Mouse (Mus musculus) left cerebral cortex, adult 9 months (tissue): ENCODE data around the gene Zfp493.
"Not testable (repeated sequence)": the region's sequence is repeated elsewhere in the genome, so short reads cannot be mapped to it uniquely, and the experiment has no call there.

Source experiments
- DNase-seq, 2 experiments: peaks; one replicate each; pipeline ENCODE4 v3.0.0; 2022; ENCODE audit warnings: low spot score in 2 of 2

The Zfp493 gene

DNA sequence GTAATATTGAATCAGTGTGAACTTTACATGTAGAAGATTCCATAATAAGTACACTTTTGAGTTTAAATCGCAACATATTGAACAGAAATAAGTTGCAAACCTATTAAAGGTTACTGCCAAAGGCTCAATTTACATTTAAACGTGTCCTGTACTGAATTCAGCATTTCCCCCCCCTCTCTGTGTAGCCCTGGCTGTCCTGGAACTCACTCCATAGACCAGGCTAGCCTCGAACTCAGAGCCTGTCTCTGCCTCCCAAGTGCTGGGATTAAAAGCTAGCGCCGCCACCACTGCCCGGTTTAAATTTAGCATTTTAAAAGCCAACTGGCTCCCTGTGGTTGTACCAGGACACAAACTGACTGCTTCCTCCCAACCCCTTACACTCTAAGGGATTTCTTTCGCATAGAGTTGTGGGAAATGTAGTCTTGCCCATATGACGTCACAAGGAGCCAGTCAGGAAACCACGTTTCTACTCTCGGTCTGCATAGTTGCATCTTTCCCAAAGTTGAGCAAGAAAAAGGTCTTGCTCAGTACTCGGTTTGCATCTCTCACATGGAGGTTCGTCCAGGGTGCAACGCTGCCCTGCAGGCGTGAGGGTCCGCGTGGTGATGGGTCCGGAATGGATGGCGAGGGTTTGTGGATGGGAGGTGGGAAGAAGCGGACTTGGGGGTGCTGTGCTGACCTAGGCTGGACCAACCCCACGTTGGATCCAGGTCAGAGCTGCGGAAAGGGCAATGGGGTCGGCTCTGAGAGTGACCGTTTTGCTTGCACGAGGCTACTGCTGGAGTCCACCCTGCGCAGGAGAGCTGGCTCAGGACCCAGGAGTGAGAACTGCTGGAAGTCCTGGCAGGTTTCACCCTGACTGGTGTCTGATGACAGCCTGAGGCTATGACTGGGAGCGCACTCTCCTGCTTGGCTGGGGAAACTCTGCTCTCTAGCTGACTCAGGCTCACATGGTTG lies at the start of gene Zfp493:
Gene Zfp493 (plus strand): TSS at position 429 of the 957 bp plus-strand sequence.
- DNase-seq, result peak; percentile 46 to 73

DNA sequence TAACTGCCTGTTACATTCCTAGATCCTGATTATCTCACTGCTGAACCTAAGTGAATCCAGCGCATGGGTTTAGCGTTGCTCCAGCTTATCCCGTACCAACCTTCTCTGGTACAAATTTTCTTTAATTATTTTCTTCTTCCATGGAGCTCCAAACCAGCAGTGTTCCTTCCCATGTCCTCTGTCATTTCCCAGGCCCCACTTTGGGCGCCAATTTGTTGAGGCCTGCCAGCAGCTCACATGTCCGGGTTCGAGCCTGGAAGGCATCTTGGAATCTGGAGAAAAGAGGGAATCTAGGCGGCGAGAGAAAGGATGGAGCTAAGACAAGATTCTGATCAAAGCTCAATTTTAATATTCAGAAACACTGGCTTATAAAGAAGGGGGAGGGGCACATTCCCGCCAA lies 45.1 kb upstream of the Zfp493 start:
- not testable (repeated sequence) for DNase-seq

DNA sequence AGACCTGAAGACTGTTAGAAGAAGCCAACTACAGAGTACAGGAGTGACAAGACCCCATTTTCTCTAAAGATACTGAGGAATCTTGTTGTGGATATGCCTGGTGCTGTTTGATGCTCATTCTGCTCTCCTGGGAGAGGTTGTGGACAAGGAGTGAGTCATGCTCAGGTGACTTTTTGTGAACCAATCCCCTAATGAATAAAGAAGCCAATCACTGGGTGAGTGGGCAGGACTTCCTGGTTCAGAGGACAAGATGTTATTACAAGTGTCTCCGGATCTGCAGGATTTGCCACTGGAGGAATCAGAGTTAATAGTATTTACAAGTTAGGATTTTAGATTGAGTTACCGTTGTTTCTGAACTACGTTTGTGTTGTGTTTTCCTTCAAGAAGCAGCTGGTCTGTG lies 36.6 kb upstream of the Zfp493 start:
- no peak for DNase-seq

DNA sequence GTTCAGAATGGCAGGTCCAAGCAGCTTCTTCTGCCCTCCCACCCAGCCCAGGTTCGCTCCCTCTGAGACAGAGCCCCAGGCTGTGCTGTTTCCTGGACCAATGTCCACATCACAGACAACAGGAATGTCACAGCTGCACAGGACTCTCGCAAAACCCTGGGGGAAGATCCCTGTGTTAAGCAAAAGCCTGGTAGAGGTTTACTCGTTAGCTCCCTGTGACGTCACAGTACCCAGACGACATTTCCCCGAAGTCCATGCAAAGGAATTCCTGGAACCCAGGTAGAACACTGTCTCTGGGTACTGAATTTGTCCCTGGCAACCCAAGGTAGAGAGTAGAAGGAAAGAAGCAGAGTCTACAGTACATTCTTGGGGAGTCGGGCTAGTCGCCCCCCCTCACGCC lies 35.6 kb upstream of the Zfp493 start:
- no peak for DNase-seq

DNA sequence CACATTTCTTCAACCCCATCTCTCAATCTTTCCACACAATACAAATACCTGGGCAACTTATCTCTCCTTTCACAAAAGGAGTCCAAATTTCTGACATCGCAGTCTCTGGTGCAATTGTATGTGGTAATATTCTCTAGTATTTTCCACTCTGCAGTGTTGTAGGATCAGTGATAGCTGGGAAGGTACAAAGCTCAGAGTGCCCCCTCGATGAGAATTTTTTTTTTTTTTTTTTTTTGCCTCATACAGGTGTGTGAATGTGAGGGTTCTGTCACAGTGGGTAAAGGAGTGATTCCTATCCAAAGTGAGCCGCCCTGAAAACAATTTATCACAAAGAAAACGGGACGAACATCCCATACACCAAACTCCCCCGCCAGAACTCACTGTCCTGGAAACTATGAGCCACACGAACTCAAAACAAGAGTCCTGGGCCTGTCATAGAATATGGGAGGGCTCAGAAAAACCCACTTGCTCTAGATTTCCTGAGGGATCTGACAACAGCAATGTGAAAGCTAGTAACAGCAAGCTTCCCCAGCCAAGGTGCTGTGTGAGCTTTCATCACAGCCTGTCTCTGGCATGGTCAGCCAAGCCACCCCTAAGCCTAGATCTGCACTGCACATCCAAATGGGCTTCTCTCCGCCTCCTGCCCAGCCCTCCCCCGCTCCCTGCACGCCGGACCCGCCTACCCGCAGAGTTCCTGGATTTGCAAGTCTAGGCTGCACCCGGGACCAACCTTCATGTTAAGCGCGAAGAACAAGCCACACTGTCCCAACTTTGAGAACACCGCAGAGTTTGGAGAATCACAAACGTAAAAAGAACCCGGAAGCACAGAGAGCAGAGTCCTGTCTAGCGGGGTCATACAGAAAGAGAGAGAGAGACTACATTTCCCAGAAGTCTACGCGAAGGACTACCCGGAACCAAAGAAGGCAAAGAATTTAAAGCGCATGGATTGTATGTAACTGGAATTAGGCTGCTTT lies 24.9 kb upstream of the Zfp493 start, which contains the start of gene Zfp85:
Gene Zfp85 (minus strand): TSS at position 896 of the 974 bp plus-strand sequence.
- DNase-seq, result peak; percentile 14 to 30

DNA sequence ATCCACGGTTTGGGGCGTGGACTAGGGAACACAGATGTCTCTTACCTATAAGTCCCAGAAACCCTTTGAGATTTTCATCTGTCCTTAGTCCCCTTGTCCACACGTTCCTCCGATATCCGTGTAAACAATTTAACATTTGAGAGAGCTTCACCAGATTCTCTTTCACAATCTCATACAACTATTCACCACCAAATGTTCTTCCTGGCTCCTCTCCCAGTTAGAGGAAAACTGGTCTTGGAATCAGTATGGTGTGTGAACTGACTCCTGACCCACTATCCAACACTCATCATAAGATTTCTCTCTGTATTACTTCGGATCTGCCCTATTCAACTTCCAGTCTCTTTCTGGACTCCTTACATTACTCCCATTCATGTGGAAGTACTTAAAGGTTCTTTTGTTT lies 23.7 kb upstream of the Zfp493 start:
- DNase-seq, result no peak

DNA sequence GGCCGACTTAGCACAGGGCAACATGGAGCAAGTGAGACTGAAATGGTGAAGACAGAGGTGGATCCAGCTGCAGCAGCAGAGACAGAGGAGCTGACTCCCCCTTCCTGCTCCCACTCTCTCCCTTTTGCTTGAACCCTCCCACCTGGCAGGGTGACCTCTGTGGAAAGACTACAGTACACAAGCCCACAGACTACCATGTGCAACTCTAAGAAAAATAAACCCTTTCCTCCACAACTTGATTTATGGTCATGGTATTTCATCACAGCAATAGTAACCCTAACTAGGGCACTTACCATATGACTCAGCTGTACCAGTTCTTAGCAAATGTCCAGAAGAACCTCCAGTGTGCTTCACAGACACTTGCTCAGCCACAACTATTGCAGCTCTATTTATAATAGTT lies 19.5 kb upstream of the Zfp493 start:
- DNase-seq, result no peak

DNA sequence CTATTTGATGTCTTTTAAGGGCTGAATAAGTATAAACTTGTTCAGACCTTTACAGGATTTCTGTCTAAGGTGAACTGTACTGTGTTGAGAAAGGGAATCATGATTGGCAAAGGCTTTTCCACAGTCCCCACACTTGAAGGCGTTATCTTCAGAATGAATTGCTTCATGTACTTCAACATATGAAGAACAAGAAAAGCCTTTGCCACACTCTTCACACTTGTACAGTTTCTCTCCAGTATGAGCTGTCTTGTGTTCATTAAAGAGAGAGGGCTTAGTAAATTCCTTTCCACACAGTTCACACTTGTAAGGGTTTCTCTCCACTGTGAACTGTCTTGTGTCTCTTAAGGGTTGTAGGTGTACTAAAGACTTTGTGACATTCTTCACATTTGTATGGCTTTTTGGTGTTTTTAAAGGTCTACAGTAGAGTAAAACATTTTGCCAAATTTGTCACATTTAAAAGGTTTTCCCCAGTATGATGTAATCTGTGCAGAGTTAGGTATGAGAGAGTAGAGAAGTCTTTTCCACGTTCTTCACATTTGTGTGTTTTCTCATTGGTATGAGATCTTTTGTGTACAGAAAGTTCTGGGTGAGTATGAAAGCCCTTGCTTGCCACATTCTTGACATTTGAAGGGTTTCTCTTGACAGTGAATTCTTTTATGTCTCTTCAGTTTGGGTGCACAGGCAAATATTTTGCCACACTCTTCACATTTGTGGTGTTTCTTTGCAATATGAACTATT lies 16.3 kb upstream of the Zfp493 start:
- DNase-seq, result no peak

DNA sequence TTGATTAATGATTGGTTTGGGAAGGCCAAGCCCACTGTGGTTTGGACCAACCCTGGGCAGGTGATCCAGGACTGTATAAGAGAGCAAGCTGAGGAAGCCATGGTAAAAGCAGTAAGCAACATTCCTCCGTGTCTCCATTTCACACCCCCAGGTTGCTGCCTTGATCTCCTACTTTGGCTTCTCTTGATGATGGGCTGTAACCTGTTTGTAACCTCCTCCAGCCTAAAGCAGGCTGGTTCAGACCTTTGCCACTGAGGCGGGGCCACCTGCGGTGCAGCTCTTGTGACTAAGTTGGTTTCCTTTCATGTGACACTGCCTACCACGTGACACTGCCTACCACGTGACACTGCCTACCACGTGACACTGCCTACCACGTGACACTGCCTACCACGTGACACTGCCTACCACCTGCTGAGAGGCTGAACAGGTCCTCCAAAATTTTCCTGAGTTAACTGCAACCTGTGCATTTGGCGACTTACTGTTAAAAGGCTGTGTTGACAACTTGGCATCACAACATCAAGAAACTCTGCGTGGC lies 12.5 kb downstream of the Zfp493 start:
- no peak for DNase-seq

DNA sequence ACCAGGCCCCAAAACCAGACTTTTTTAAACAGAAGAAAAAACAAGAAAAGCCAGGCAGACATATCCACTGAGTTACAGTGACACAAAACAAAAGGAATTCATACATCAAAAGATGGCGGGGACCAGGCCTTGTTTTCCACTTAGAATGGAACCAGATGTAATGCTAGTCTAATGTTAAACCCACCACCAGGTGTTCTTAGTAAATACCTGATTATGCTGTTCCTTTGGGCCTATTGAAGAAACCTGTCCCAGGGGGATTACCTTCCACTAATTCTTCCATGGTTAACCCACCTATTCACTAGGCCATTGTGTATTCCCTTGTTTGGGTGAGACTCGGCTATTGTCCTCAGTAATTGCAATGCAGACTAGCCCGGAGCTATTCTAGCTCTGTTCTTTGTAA lies 19.1 kb downstream of the Zfp493 start:
- DNase-seq, result no peak

DNA sequence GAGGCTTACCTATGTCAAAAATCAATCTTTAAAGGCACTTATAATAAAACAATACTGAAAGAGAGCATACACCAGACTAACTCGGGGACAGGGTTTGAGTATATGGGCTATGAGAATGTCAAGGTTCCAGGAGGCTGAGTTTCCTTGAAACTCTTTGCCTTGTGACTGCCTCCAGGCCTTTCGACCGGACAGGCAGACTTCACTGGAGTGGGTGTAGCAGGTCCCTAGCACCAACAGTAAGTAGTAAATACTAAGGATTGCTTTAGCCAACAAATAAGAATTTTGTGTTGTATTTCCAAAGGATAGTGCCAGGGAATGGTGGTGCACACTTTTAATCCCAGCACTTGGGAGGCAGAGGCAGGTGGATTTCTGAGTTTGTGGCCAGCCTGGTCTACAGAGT lies 19.7 kb downstream of the Zfp493 start:
- not testable (repeated sequence) for DNase-seq

DNA sequence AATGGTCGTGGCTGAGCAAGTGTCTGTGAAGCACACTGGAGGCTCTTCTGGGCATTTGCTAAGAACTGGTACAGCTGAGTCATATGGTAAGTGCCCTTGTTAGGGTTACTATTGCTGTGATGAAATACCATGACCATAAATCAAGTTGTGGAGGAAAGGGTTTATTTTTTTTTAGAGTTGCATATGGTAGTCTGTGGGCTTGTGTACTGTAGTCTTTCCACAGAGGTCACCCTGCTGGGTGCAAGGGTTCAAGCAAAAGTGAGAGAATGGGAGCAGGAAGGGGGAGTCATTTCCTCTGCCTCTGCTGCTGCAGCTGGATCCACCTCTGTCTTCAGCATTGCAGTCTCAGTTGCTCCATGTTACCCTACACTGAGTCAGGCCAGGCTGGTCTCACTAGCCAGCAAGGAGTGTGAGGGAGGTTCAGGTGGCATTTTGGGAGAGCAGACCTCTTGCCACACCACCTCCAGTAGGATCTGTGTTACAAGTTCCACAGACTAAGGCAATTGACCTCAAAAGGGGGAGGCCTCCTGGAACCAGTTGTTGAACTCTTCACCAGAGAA lies 32.2 kb downstream of the Zfp493 start:
- DNase-seq, result no peak

DNA sequence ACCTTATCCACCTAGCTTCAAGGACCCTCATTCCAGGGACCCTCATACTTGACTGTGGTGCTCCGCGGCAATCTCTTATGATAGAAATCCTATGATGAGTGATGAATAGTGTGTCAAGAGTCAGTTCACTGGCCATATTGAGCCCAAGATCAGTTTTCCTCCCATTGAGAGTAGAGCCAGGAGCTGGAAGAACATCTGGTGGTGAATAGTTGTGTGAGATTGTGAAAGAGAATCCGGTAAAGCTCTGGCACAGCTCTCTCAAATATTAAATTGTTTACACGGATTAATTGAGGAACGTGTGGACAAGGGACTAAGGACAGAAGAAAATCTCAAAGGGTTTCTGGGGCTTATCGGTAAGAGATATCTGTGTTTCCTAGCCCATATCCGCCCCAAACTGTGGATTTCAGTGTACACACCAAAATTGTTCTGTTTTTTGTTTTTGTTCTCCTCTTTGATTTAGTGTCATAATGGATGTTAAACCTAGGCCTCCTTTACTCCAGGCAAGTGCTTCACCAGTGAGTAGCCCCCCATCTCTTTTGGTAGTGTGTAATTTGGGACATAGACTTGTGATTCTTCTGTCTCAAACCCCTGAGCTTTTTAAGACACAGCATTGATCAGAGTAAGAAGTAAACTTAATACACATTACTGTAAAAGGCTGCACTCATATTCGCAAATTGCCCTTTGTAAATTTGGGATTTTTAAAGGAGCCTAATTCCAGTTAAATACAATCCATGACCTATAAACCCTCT lies 33.6 kb downstream of the Zfp493 start:
- no peak for DNase-seq

DNA sequence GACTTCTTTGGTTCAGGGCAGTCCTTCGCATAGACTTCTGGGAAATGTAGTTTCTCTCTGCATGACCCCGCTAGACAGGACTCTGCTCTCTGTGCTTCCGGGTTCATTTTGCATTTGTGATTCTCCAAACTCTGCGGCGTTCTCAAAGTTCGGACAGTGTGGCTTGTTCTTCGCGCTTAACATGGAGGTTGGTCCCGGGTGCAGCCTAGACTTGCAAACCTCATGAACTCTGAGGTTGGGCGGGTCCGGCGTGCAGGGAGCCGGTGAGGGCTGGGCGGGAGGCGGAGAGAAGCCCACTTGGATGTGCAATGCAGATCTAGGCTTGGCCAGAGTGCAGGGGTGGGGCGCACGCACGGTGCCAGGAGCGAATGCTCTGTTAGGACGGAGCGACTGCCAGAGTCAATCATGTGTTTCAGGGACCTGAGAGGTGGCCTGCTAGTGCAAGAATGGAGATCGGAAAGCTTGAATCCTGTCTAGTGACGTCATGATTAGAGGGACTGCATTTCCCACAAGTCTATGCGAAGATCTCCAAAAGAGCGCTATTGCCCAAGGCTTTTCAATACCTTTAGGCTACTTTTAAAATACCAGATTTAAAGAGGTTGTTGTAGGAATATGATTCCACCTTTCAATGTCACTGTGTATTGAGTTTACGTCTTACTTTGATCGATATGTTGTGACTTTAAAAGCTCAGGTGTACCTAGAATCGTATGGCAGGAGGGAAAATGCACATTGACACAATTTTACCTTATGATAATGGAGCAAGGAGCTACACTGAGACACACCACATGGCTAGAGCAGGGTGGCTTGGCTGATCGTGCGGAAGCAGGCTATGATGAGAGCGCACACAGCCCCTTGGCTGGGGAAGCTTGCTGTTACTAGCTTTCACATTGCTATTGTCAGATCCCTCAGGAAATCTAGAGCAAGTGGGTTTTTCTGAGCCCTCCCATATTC lies 34.5 kb downstream of the Zfp493 start, which contains the start of gene Zfp273:
Gene Zfp273 (plus strand): TSS at position 31 of the 951 bp plus-strand sequence.
- peak; percentile 58 to 82 for DNase-seq

DNA sequence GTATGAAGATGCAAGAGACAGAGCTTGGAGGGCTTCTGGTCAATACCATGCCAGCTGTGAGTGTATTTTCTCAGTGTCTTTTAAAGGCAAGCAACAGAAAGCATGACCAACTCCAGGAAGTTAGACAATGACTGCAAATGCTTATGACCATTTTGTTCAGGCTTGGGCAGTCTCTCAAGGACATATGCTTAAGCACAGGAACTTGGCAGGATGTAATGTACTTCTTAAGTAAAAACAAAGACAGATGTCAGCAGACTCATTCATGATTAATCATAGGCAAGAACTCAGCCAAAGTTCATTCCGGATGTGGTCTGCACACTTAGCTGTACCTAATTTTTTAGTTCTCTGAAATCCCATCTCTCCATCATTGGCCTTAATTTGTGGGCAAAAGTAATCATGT lies 39.1 kb downstream of the Zfp493 start:
- DNase-seq, result no peak

DNA sequence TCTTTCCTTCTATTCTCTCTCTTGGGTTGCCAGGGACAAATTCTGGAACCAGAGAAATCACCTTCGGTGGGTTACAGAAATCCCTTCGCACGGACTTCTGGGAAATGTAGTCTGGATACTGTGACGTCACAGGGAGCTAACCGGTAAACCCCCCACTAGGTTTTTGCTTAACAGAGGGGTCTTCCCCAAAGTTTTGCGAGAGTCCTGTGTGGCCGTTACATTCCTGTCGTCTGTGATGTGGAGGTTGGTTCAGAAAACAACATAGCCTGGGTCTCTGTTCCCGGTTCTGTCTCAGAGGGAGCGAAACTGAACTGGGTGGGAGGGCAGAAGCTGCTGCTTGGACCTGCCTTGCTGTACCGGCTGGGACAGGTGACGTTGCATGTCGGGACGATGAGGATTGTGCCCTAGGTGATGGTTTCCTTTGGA lies 51.4 kb downstream of the Zfp493 start, which contains the start of gene Gm10037:
Gene Gm10037 (plus strand): TSS at position 196 of the 426 bp plus-strand sequence.
- peak; percentile 48 to 74 for DNase-seq

DNA sequence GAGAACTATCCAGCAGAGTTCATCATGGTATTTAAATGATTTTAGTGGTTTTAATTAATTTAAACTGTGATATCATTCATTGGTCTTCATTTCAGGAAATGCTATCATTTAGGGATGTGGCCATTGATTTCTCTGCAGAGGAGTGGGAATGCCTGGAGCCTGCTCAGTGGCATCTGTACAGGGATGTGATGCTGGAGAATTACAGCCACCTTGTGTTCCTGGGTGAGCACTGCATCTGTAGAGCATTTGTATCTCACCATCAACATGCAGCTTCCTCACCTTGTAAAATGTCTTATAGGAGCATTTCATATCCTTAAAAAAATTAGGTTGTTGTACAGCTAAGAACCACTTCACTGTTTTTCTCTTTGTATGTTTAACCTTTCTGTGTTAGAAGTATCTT lies 53.6 kb downstream of the Zfp493 start:
- DNase-seq, result not testable (repeated sequence)
